Mouse (Mus musculus): Measurements from ENCODE around the gene Gpc1. TPM values are rescaled to one million over a fixed set of nuclear protein-coding genes. Genes with fewer than 3 reads are reported as not detected.

The Gpc1 gene
- 100 to 1,000 TPM; 223 to 227 TPM for total RNA-seq (2021)
- long read RNA-seq, experiment 1, full-length matches to known transcripts: 587 of 705 reads
- long read RNA-seq, experiment 1, partial matches to known transcripts: 106 of 705 reads
- long read RNA-seq, experiment 1, other reads (novel, unspliced or antisense): 12 of 705 reads
- long read RNA-seq, experiment 2, full-length matches to known transcripts: 389 of 491 reads
- long read RNA-seq, experiment 2, partial matches to known transcripts: 89 of 491 reads
- long read RNA-seq, experiment 2, other reads (novel, unspliced or antisense): 13 of 491 reads

DNA sequence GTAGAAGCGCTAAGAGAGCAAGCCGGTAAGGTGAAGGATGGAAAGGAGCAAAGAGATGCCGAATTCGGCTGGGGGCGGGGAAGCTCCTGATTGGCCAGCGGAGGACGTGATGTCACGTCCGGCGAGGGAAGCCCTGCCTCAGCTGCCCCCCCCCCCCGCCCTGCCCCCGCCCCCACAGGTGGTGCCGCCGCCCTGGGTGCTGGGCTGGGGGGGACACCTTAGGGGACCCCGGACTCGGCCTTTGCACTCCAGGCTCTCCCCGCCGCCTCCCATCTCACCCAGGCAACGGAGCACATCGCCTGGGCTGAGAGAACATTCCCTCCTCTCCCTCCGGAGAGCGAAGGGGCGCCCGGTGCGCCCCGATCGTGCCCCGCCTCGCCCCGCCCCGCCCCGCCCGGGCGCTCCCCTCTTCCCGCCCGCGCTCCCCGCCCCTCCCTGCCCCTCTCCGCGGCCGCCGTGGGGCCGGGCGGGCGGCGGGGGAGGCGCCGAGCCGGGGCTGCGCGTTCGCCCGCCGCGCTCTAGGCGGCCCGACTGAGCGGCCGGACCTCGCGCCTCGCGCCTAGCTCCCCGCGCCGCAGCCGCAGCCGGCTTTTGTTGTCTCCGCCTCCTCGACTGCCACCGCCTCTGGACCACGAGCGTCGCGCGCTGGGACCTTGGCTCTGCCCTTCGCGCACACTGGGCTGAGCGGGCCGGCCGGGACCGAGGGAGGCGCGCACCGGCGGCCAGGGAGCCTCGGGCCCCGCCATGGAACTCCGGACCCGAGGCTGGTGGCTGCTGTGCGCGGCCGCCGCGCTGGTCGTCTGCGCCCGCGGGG is at the start of gene Gpc1:
Gpc1 (plus strand) TSS at position 458 of the 814 bp plus-strand sequence.
- peak; percentile 84 for DNase-seq (ENCODE audit: low spot score)

DNA sequence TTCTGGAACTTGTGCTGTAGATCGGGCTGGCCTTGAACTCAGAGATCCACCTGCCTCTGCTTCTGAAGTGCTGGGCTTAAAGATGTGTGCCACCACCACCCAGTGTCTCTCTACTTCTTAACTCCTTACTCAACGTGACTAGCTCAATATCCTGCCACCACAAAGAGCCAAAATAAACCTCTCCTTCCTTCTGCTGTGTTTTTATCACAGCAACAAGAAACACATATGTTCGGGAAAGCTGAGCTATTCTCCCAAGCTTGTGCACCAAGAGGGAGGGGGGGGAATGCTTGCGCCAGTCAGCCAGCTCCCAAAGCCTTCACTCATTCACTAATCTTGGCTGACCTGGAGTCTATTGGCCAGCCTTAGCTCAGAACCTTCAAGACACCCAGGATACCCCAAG is 49.6 kb upstream of the Gpc1 start:
- no peak for DNase-seq (ENCODE audit: low spot score)

DNA sequence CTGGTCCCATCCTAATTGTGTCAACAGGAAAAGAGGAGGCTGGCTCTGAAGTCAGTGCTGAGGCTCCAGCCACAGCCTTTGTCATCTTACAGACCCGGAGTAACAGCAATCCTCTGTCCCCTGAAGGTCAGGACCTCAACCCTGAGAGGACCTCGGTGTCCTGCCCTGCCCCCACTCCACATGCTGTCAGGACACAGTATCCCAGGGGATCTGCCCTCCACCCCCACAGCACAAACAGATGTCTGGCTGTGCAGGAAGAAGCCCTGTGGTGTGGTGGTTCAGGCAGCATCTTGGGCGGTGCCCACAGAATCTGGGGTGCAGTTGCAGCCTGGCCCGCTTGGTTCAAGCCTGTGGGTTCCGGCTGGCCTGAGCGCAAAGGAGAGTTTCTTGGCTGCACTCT is 48.9 kb upstream of the Gpc1 start:
- peak; percentile 38 for DNase-seq (ENCODE audit: low spot score)

DNA sequence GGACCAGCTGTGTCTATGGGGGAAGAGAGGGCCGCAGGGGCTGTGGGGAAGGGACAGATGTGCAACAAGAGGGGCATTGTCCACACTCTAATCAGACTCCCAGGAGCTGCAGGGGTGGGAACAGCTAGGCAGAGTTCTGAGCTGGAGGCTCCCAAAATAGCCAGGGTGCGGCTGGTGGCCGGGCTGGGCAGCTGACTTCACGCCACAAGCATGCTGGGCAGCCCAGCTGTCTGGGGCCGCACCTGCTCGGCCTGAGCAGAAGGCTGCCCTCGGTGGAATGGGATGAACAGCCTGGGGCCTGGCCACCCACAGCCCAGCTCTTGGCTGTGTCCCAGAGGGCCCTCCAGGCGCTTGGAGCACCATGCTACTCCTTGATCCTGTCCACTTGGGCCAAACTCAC is 44.2 kb upstream of the Gpc1 start:
- DNase-seq (ENCODE audit: low spot score): peak; percentile 68

DNA sequence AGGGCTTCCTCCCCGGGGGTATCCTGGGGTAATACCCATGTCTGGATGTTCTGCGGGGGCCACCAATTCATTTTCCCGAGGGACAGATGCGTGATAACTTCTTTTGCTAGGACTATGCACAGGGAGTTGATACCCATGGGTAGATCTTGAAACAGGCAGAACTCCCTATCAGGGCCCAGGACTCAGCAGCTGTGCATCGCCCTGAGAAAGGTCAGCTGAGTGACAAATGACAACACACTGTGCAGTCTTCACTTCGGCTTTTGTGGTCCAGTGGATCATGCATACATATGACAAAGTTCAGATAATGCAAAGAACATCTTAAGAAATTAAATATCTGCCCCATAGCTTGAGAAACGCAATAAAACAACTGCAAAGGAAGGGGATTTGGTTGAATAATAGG is 43.4 kb upstream of the Gpc1 start:
- no peak for DNase-seq (ENCODE audit: low spot score)

DNA sequence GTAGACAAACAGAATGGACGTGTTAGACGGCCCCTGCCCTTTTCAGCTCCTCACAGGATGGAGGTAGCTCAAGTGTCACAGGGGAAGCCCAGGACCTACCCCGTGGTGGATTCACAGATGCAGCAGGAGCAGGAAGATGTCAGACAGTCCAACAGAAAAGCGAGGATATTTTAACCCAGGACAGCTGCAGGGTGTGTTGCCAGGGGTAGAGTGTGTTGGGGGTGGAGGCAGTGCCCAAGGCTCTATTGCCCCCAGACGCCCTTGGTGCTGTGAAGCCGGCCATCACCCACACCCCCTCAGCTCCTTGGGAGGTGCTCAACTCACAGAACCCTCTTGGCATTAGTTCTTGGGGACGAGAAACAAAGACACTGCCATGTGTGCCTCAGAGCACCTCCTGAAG is 40.8 kb upstream of the Gpc1 start:
- no peak for DNase-seq (ENCODE audit: low spot score)

DNA sequence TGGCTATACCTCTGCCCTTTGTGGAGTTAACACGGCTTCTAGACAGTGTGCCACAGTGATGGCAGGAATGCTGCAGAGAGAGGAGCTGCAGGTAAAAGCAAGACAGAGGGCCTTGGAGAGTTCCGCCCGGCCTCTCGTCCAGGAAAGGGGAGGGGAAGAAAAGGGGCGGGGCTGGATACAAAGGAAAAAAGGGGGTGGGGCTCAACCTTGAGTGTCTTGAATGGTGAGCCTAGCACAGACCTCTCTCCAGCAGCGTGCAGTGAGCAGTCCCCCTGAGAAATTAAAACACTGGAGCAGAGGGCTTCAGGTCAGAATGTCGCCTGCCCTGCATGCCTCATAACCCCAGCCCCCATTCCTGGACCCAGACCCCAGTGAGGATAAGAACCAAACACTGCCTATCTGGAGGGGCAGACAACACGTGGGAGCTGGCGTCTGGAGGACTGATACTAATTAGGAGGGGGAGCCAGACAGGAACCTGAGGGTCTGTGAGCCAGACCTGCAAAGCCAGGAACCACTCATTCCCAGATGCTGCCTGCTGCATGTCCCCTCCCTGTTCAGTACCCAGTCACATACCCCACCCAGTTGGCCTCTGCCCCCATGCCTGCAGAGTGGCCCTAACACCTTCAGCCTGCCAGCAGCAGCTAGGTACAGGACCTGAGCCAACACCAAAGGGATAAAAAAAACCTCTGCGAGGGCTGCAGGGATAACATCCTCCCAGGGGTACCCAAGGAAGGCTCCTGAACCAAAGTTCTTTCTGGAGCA is 40.2 kb upstream of the Gpc1 start:
- DNase-seq (ENCODE audit: low spot score): no peak

DNA sequence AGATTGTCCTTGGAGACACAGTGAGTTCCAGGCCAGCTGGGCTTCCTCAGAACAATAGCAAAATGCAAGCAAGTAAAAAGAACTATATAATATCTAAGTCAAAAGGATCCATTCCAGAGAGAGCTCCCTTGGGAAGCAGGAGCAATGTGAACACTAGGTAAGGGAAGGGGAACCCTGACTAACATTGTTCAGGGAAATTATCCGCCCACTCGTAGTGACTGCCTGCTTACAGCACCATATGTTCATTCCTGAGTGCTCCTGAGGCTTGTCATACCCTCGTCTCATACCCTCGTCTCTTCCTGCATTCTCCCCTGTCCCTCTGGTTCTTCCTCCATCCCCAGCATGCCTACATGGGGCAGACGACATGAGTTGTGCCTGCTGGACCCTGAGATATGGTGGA is 37.7 kb upstream of the Gpc1 start:
- DNase-seq (ENCODE audit: low spot score): no peak

DNA sequence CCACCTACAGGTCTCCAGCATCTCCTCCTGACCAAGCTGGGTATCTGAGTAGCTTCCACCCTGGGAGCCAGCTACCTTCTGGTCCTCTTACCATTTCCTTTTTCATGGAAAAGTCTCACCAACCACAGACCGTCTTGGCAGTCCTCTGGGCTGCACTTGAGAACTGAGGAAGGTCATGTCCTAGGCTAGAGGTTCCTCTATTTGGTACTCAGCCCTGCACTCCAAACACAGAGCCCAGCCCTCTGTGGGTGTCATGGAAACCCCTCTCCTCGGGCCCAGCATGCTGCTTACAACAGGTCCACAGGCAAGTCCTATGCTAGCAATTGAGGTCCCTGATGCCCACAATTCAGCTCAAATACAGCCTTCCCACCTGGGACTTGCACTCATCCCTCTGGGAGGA is 33.0 kb upstream of the Gpc1 start:
- DNase-seq (ENCODE audit: low spot score): no peak

DNA sequence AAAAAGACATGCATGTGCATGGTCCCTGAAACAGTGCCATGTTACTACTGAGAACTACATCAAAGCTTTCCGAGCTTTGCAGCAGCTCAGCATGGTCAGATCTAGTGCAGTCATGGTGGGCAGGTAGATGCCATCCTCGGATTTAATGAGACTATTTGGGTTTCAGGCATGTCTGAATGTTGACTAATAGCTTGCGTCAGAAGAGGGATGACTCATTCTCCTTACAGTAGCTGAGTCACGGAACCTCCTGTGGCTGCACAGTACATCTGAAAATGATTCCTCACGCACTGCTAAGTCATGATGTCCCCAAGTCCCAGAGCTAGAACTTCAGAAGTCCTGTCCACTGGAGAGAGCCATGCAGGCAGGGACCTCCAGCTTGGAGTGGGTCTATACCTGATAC is 31.8 kb upstream of the Gpc1 start:
- DNase-seq (ENCODE audit: low spot score): no peak

DNA sequence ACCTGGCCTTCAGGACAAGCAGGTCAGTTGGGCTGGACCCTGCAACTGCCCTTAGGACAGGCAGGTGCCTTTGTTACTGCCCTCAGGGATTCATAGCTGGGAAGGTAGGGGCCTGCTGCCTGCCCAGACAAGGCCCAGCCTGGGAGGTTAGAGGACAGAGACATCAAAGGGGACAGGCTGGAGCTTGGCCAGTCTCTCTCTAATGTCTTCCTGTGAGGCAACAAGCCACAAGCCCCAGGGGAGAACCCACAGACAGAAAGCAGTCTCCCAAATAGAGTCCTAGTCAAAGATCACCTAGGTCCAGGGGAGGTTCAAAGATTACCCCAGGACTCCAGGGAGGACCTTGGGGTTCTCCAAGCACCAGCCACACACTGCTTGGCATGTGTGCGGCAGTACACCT is 29.1 kb upstream of the Gpc1 start:
- DNase-seq (ENCODE audit: low spot score): no peak

DNA sequence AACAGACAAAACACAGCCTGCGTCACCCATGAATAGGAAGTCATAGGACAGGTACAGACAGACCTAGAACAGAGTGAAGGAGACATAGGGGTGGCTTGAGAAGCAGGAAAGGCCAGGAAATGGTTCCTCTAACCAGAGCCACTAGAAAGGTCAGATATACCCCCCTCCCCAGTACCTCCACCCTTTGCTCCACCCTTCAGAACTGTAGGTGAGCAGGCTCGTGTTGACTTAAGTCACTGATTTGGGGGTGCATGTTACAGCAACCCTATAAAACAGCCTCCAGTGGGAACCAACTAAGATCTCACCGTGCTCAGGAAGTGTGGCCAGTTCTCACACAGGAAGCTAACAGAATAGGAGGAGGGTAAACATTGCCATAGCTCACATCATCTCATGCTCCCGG is 28.1 kb upstream of the Gpc1 start:
- DNase-seq (ENCODE audit: low spot score): no peak

DNA sequence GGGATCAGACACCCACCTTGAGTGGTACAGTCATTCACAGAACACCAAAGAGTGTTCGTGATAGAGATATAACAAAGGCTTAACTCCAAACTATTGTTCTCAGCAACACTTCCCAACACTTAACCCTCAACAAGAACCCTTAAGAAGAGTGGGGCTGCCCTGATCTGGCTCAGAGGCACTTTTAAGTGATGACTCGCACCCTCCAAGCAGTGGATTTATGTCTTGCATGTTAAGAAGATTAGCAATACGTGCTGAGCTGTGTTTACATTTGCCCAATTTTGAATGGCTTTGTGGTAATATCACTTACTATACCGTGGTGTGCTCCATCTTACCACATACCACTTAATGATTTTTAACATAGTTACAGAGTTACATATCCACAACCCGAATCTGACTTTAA is 26.3 kb upstream of the Gpc1 start:
- no peak for DNase-seq (ENCODE audit: low spot score)

DNA sequence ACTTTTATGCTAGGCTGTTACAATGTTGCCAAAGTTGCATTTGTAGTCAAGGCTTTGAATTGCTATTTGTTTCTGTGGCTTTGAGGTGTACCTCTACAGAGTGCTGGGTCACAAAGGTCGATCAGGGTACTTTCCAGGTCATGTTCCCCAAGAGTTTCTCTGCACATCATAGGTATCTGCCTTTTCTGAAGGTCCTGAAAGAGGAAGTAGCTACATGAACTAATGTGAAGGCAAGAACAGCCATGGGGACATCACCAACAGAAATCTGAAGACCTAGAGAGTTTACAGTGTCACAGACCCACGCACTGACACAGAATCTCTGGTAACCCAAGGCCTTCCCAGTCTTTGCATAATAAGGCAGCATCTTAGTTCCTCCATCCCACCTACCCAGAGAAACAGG is 25.6 kb upstream of the Gpc1 start:
- DNase-seq (ENCODE audit: low spot score): no peak

DNA sequence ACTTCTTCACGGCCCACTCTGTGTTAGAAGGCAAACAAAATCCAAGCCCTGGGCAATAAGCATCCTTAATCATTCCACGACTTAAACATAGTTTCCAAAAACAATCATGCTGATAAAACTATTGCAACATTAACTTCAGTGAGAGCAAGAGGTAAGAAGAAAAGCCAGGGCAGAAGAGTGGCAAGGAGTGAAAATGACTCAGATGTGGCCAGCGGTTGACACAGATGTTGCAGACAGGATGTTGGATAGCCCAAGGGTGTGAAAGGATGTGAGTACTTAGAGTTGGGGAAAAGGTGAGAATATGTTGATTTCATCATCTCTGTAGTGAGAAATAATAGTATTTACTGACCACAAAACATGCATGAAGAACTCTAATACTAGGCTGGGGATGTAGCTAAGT is 24.7 kb upstream of the Gpc1 start:
- no peak for DNase-seq (ENCODE audit: low spot score)

DNA sequence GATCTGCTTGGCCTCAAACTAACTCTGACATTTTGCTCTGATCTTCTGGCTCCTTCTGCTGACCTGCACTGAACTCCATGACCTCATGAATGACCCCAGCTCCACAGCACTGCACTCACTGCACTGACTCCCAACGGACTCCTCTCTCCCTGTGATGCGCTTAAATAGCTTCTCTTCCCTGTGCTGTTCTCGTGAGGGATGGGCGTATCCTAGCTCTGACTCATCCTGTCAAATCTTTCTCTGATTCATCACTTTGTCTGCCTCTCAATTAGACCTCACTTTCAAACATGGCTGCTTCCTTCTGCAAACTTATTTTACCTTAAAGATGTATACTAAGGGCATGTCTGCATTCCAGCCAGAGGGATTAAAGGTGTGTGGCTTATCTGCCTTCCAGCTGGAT is 21.8 kb upstream of the Gpc1 start:
- no peak for DNase-seq (ENCODE audit: low spot score)

DNA sequence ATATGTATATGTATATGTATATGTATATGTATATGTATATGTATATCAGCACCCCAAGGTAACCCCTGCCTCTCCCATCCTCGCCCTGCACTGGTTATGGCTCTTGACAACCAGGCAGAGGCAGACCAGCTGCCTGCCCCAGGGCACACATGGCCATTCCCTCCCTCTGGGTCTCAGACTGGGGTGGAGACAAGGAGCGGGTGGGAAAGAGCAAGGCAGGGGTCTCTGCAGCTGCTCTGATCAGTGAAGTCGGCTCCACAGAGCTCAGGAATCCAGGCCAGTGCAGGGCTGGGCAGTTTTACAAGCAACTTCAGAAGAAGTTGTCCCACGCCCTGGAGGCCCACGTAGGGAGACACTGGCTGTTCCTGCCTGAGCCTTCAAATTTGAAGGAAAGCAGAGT is 17.1 kb upstream of the Gpc1 start:
- DNase-seq (ENCODE audit: low spot score): no peak

DNA sequence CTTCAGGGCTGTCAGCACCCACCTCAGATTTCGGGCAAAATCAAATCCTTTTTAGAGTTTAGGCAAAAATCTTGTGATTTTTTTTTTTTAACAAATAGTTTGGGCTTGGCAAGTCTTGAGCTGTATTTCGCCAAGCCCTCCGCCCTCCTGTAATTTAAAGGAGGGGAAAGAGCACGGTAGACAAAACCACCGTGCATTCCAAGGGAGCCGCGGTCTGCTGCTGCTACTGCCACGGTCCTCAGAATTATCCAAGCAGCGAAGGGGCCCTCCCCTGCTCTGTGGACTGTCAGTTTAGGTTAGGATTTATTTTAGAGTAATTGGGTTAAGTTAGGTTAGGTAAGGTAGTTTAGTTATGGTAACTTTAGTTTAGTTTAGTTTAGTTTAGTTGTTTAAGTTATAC is 16.3 kb upstream of the Gpc1 start:
- DNase-seq (ENCODE audit: low spot score): no peak

DNA sequence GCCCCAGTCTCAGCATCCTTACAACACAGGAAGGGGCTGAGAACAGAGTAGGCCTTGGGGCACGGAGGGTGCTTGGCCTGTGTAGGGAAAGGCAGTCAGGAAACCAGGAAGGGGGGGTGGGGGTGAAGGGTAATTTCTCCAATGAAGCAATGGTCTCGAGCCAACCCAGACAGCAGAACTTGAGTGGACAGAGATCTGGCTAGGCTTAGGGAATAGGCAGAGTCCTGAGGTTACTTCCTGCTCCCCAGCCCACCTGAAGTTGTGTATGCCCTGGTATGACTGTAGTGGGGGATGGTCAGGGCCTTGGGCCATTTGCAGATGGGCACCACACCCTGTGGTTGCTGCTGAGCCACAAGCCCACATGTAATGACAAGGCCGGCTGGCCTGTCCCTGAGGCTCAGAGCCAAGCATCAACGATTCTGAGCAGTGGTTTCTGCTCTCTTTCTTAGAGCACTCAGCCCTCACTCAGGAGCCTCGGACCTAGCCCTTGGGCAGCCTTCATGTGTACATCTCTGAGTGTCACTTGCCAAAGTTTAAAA is 15.6 kb upstream of the Gpc1 start:
- no peak for DNase-seq (ENCODE audit: low spot score)

DNA sequence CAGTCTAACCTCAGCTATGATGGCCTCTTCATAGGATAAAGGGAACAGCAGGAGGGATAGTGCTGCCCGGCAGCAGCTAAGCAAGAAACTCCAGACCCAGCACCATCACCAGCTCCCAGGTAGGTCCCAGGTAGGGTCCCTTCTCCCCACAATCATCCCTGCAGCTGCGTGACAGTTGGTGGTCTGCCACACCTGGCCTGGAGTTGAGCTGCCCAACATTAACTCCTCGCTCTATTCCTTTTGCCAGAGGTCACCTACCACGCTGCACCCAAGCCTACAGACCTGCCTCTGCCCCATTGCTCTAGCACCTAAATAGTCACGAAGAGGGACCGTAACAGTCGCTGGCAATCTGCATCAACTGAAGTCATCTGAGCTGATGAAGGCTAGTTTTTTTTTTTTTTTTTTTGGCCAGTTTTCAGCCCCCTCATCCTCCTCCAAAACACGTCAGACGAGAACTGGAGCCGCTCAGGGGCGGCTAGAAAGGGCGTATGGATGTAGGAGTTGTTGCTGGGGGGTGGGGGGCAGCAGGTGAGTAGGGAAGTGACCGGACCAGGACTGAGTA is 738 bp upstream of the Gpc1 start:
- DNase-seq (ENCODE audit: low spot score): no peak

DNA sequence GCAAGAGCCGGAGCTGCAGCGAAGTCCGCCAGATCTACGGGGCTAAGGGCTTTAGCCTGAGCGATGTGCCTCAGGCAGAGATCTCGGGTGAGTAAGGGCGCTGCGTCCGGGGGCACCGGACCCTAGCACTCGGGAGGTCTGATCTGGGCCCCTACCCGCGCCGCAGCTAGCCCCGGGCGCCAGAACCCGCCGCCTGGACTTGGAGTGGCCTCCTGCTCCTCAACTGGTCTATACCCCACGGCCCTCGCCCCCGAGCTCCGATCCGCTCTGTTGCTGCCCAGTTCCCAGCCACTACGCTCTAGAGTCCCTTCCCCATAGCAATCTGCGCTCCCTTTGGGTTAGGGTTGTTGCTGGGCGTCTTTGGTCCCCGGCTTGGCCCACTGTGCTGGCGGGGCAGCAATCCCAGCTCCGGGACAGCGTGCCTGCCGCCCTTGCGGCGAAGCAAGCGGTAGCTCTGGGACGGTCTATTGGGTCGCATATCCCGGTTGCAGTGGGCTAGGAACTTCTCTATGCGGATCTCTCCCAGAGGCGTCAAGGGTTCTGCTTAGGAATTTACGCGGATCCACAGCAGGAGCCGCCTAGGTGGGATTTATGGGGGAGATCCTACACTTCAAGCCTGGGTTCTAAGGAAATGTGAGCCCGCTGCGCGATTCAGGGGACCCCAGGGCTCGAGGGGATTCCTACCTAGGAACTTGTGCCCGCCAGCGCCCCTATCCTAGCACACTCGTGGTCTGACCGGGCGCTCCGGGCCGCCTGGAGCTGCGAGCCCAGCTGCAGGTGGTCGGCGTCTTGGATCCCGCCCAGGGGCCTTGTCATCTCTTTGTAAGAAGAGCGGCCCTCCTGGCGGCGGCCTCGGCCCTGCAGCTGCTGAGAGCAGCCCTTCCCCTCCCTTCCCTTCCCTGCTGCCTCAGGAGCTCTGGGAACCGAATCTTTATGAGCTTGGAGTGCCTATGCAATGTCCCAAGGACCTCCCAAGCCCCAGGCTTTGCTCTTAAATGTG is 866 bp downstream of the Gpc1 start:
- peak; percentile 67 for DNase-seq (ENCODE audit: low spot score)

Data from gastrocnemius, adult 18-20 months (tissue).